Mouse (Mus musculus): ENCODE data around the gene Tardbp.

- TF ChIP-seq EP300 (IDR thresholded peaks at IDR 0.05; ENCODE audit: low read length) (peak; percentile 46; the same call in 1 of the 2 replicates), ZMIZ1 (IDR thresholded peaks at IDR 0.05; ENCODE audit: low read depth, low read length) (peak; percentile 48; the same call in 1 of the 2 replicates), ZKSCAN1 (IDR thresholded peaks at IDR 0.05; ENCODE audit: borderline replicate concordance, low read depth, low read length) (no peak), POLR2A (IDR thresholded peaks at IDR 0.05; ENCODE audit: low read depth, low read length) (peak; percentile 47; the same call in 1 of the 2 replicates), TCF12 (IDR thresholded peaks at IDR 0.05; ENCODE audit: low read depth, low read length) (peak; percentile 24; the same call in 1 of the 2 replicates), MYC (IDR thresholded peaks at IDR 0.05; ENCODE audit: low read depth, low read length) (no peak), CTCF (conservative IDR thresholded peaks at IDR 0.05 in 1 of 2, IDR thresholded peaks at IDR 0.05 in 1 of 2; ENCODE audit: low read depth in 2 of 2, low read length in 2 of 2) (no peak), RAD21 (IDR thresholded peaks at IDR 0.05; ENCODE audit: low read depth, low read length) (no peak), ZC3H11A (IDR thresholded peaks at IDR 0.05; ENCODE audit: low read depth, low read length) (no peak), MAFK (IDR thresholded peaks at IDR 0.05; ENCODE audit: insufficient replicate concordance, low read length) (no peak)
Observed at GRCm38 (mm10) chr4:148675043-148675442, 48.2 kb upstream of the Tardbp start.
